ENCODE assay signal across 25 mouse cellular contexts in genomic region chr15:85885606-85886005, GRCm38 (mm10).
"Had no signal": no experiment of that assay in that cellular context is flagged by ENCODE, and none has a peak within 500 bp of the region (broad histone marks: within the 10 kb centered on the region; RNA-seq: fewer than 3 reads in every experiment).

No protein-coding gene starts in this region.

- H3K27me3 ChIP-seq: heart, embryonic 12.5 days; hindbrain, embryonic 12.5 days; intestine, embryonic 15.5 days; limb, embryonic 12.5 days; liver, embryonic 13.5 days; liver, embryonic 15.5 days had no signal

- DNase-seq: forebrain, postnatal 0 days; heart, adult 11 months; heart, adult 2 months; heart, postnatal 10 days; heart, postnatal 4 days; kidney, adult 18-20 months; kidney, adult 8-10 months; kidney, postnatal 10 days; kidney, postnatal 4 days; liver; liver, embryonic 13.5 days had no signal

- H3K9me3 ChIP-seq: heart, embryonic 10.5 days; heart, embryonic 12.5 days; hindbrain, embryonic 10.5 days; hindbrain, embryonic 12.5 days; intestine, embryonic 15.5 days; limb, embryonic 10.5 days; limb, embryonic 12.5 days; liver, embryonic 13.5 days; liver, embryonic 15.5 days had no signal

- H3K9ac ChIP-seq: forebrain, postnatal 0 days; heart, embryonic 12.5 days; hindbrain, embryonic 12.5 days; hindbrain, embryonic 14.5 days; intestine, embryonic 15.5 days; limb, embryonic 12.5 days; liver, embryonic 13.5 days; liver, embryonic 15.5 days had no signal

- H3K27ac ChIP-seq: heart, adult 2 months; heart, embryonic 10.5 days; hindbrain, embryonic 10.5 days; hindbrain, embryonic 12.5 days; hindbrain, embryonic 14.5 days; intestine, embryonic 15.5 days; layer of hippocampus, adult 2 months; left cerebral cortex, adult 2 months; limb, embryonic 10.5 days; limb, embryonic 12.5 days; liver, embryonic 13.5 days; liver, embryonic 15.5 days had no signal

- H3K4me1 ChIP-seq: heart, embryonic 10.5 days; intestine, embryonic 15.5 days; limb, embryonic 10.5 days; limb, embryonic 12.5 days had no signal

- H3K4me3 ChIP-seq: heart, adult 2 months; heart, embryonic 10.5 days; heart, embryonic 12.5 days; hindbrain, embryonic 10.5 days; hindbrain, embryonic 12.5 days; intestine, embryonic 15.5 days; layer of hippocampus, adult 2 months; left cerebral cortex, adult 2 months; limb, embryonic 10.5 days; limb, embryonic 12.5 days; liver, embryonic 13.5 days; liver, embryonic 15.5 days had no signal

- ATAC-seq: forebrain, postnatal 0 days; hindbrain, embryonic 16.5 days; inflammation-experienced regulatory T-cells, adult 6 months; intestine, embryonic 15.5 days had no signal

- H3K4me2 ChIP-seq: heart, embryonic 12.5 days; hindbrain, embryonic 12.5 days; hindbrain, embryonic 14.5 days; intestine, embryonic 15.5 days; limb, embryonic 12.5 days; liver, embryonic 11.5 days; liver, embryonic 13.5 days; liver, embryonic 15.5 days had no signal
